Mouse (Mus musculus) forebrain, embryonic 15.5 days (tissue): ENCODE data around the gene Irx3. TPM values are rescaled to one million over a fixed set of nuclear protein-coding genes. Genes with fewer than 3 reads are reported as not detected.
A peak's percentile ranks its signal among the peaks of the same experiment; 100 is the strongest.

Source experiments
- ATAC-seq: fragments of 200-750 bp; cut with Nextera tagmentation; replicated peaks from 2 replicates; pipeline ENCODE4 v1.8.0; 2017; ENCODE audit warnings: mild to moderate bottlenecking, moderate TSS enrichment, moderate library complexity
- H3K27ac ChIP-seq: fragments of 300-500 bp; sonication (generic); replicated peaks from 2 replicates; pipeline ENCODE4 v1.5.1; 2015; ENCODE audit warnings: mild to moderate bottlenecking, inconsistent platforms
- H3K27me3 ChIP-seq: fragments of 300-500 bp; sonication (generic); 2 replicates; pipeline ENCODE4 v1.6.1; 2015; ENCODE audit warnings: inconsistent platforms
- H3K36me3 ChIP-seq: fragments of 300-500 bp; sonication (generic); 2 replicates; pipeline ENCODE4 v1.6.1; 2015; ENCODE audit warnings: mild to moderate bottlenecking, inconsistent platforms
- H3K4me1 ChIP-seq: fragments of 300-500 bp; sonication (generic); 2 replicates; pipeline ENCODE4 v1.6.1; 2015; ENCODE audit warnings: inconsistent platforms
- H3K4me2 ChIP-seq: fragments of 300-500 bp; sonication (generic); replicated peaks from 2 replicates; pipeline ENCODE4 v1.6.1; 2015; ENCODE audit warnings: mild to moderate bottlenecking, inconsistent platforms
- H3K4me3 ChIP-seq: fragments of 300-500 bp; sonication (generic); 2 replicates; pipeline ENCODE4 v1.5.1; 2015; ENCODE audit warnings: mild to moderate bottlenecking, inconsistent platforms
- H3K9ac ChIP-seq: fragments of 300-500 bp; sonication (generic); replicated peaks from 2 replicates; pipeline ENCODE4 v1.6.1; 2015; ENCODE audit warnings: mild to moderate bottlenecking, inconsistent platforms
- H3K9me3 ChIP-seq: fragments of 300-500 bp; sonication (generic); 2 replicates; pipeline ENCODE4 v1.6.1; 2016; ENCODE audit warnings: inconsistent platforms
- WGBS: fragments of 180-500 bp; shearing (Covaris S2); methylation state at CpG from one replicate; pipeline ENCODE4 v1.1.7; 2015; ENCODE audit warnings: mixed read lengths; 5-methylcytosine and 5-hydroxymethylcytosine counted together
- polyA plus RNA-seq: library from polyadenylated mRNA; unstranded; fragments of >200 nt; fragmentation: Nextera tagmentation; extraction: Ambion mirVana; gene quantifications from 2 replicates; pipeline ENCODE4 v1.2.1, GENCODE M21; 2015

Gene Irx3
- polyA plus RNA-seq, 1 experiment from 2014 or later, result 1.6 TPM

DNA sequence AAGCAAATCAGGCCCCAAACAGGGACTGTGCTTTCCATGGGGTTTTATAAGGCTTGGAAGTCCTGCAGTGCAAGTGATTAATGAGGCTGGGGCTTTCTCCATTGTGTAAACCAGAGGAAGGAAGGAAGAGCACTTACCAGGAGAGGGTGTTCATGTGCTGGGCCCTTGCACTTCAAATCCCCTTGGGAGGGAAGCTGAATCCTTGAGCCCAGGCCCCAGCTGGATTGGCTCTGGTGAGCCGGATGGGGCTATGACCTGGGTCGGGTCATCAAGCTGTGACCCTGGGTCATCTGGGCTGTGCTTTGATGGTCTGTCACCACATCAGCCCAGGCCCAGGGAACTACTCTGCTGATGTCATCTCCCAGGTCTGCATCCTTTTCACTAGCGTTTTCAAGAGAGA, 16.9 kb upstream of the Irx3 start:
- no peak for ATAC-seq
- no peak overlapping the region for H3K4me3 ChIP-seq
- no peaks in the 10 kb centered on the region for H3K4me1 ChIP-seq
- no peak overlapping the region for H3K9ac ChIP-seq
- peaks cover 5% of the 10 kb centered on the region; the same call in 1 of the 2 replicates for H3K27me3 ChIP-seq
- H3K4me2 ChIP-seq, result no peak overlapping the region
- 20% methylated on average over 3 of the region's 3 CpGs for WGBS
- H3K9me3 ChIP-seq, result no peaks in the 10 kb centered on the region
- no peaks in the 10 kb centered on the region for H3K36me3 ChIP-seq
- H3K27ac ChIP-seq, result no peak overlapping the region

GRCm38 (mm10) chr8:91814106-91814505, 12.2 kb upstream of the Irx3 start:
- Histone ChIP-seq H3K4me1 (no peaks in the 10 kb centered on the region), H3K36me3 (no peaks in the 10 kb centered on the region), H3K4me2 (no peak overlapping the region), H3K9ac (no peak overlapping the region), H3K27me3 (peaks cover 9% of the 10 kb centered on the region; the same call in 1 of the 2 replicates), H3K4me3 (no peak overlapping the region), H3K27ac (no peak overlapping the region), H3K9me3 (no peaks in the 10 kb centered on the region)
- 93% methylated on average over 4 of the region's 4 CpGs for WGBS
- ATAC-seq, result no peak

DNA sequence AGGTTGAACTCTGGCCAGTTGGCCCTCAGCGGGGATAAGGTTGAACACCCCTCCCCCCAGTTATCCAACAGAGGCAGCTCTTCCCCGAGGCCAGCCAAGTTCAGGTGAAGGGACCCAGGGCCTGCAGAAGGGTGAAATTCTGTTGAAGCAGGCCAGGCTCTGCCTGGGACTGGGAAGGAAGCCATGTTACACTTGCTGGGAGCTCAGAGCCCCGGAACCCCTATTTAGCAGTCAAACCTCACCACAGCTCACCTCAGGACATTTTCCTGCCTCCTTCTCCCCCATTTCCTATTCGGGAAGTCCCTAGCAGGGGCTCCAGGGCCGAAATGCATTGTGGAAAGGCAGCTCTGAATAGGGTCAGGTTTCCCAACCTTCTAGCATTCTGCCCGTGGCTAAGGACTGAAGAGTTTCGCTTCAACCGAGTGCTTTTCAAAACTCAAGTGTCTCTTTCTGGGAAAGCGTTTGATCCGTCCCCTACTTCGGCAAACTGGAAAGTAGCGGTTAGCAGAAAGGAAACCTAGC, 4.9 kb upstream of the Irx3 start:
- WGBS, result 3% methylated on average over 12 of the region's 12 CpGs
- Histone ChIP-seq H3K9me3 (no peaks in the 10 kb centered on the region), H3K36me3 (no peaks in the 10 kb centered on the region), H3K27me3 (peaks cover 81% of the 10 kb centered on the region), H3K4me2 (no peak overlapping the region), H3K27ac (no peak overlapping the region), H3K4me1 (peaks cover 18% of the 10 kb centered on the region), H3K4me3 (no peak overlapping the region), H3K9ac (no peak overlapping the region)
- no peak for ATAC-seq

DNA sequence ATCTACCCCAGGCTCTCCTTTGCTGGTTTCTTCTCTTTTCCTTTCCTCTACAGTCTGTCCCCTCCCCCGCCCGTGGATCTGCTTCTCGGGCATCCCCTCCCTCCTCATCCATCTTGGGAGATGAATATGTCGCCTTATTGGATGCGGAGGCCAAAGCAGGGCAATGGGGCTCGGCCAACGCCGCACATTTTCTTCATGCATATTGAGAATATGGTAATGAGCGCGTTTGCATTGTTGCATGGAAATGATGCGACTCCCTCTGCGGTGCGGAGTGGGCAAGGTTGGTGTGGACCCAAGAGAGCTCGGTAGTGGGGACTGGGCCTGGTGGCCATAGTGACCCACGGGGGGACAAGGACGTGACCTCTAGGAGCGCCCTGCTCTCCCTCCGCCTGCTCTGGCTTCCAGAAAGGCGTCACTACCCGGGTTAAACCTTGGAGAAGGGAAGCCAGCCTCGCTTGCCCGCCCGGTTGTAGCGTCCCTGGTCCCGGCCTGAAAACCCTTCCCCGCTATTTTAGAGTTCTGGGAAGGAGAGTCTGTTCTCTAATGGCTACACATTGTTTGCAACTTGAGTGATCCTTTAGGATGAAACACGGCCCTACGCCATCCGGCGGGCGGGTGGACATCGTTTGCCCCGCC, 4.3 kb upstream of the Irx3 start:
- Histone ChIP-seq H3K9ac (no peak overlapping the region), H3K27ac (no peak overlapping the region), H3K4me3 (peak overlapping the region; percentile 8; the same call in 1 of the 2 replicates), H3K36me3 (no peaks in the 10 kb centered on the region), H3K4me1 (peaks cover 23% of the 10 kb centered on the region), H3K27me3 (peaks cover 83% of the 10 kb centered on the region), H3K4me2 (no peak overlapping the region), H3K9me3 (no peaks in the 10 kb centered on the region)
- ATAC-seq, result no peak
- 2% methylated on average over 33 of the region's 33 CpGs for WGBS

DNA sequence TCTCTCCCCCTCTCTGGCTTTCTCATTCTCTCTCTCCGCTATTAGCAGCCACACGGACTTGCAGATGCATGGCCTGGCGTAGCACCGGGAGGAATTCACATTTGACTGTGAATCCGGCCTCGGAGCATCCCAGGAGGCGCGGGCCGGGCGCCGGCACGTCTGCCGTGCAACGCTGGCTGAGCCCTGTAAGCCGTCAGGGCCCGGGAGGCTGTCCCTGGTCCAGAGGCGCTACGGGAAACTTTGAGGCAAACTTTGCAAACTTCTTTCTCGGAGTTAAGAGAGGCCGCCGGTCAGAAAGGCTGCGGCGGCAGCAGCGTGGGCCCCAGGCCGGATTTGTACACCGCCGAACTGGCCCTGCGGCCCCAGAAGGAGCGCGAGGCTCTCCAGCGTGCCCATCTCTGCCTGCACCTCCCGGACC, 3.4 kb upstream of the Irx3 start:
- H3K36me3 ChIP-seq, result no peaks in the 10 kb centered on the region
- H3K4me2 ChIP-seq, result peak overlapping the region; percentile 13; the same call in 1 of the 2 replicates
- peak overlapping the region; percentile 17 for H3K4me3 ChIP-seq
- no peak overlapping the region for H3K9ac ChIP-seq
- H3K9me3 ChIP-seq, result no peaks in the 10 kb centered on the region
- no peak for ATAC-seq
- H3K4me1 ChIP-seq, result peaks cover 33% of the 10 kb centered on the region
- WGBS, result under 1% methylated on average over 32 of the region's 32 CpGs
- no peak overlapping the region for H3K27ac ChIP-seq
- H3K27me3 ChIP-seq, result peaks cover 92% of the 10 kb centered on the region

DNA sequence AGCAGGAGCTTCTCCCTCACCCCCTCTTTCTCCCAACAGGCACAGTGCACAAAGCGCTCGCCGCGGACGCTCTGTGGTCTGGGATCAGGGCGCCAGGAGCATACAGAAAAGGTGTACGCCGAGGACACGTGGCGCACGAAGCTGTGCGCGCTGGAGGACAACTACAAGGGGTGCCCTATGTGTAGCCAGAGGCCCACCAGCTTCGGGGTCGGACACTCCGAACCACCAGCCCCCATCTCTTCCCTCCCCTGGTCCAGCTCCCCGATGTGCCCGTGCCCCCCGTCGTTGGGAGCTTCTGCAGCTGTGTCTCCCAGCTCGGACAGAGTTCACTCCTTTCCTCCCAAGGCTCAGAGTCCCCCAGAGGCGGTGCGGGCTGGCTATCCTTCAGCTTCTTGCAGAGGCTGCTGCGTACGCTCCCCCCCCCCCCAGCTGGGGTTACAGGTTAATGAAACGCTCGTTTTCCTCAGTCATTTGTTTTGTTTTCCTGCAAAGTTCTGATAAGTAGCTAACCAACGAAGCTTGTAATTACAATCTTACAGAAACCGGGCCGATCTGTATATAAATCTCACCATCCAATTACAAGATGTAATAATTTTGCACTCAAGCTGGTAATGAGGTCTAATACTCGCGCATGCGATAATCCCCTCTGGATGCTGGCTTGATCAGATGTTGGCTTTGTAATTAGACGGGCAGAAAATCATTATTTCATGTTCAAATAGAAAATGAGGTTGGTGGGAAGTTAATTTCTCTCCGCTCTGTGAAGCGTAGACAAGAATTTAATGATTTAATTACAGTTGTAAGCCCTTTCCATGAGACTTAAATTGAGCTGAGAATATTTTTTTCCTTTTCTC, 2.8 kb upstream of the Irx3 start:
- no peak for ATAC-seq
- Histone ChIP-seq H3K36me3 (no peaks in the 10 kb centered on the region), H3K4me3 (peak overlapping the region; percentile 17; the same call in 1 of the 2 replicates), H3K4me2 (no peak overlapping the region), H3K27me3 (peaks cover 98% of the 10 kb centered on the region), H3K9ac (no peak overlapping the region), H3K4me1 (peaks cover 39% of the 10 kb centered on the region), H3K27ac (no peak overlapping the region), H3K9me3 (no peaks in the 10 kb centered on the region)
- WGBS, result under 1% methylated on average over 36 of the region's 36 CpGs

- ATAC-seq, result no peak
- peaks cover 42% of the 10 kb centered on the region for H3K4me1 ChIP-seq
- WGBS, result 4% methylated on average over 28 of the region's 28 CpGs
- no peak overlapping the region for H3K9ac ChIP-seq
- no peaks in the 10 kb centered on the region for H3K9me3 ChIP-seq
- no peaks in the 10 kb centered on the region for H3K36me3 ChIP-seq
- no peak overlapping the region for H3K27ac ChIP-seq
- H3K4me3 ChIP-seq, result no peak overlapping the region
- H3K4me2 ChIP-seq, result no peak overlapping the region
- H3K27me3 ChIP-seq, result peaks cover 98% of the 10 kb centered on the region
These were observed 1.9 kb upstream of the Irx3 start for GRCm38 (mm10) chr8:91803515-91804402.

DNA sequence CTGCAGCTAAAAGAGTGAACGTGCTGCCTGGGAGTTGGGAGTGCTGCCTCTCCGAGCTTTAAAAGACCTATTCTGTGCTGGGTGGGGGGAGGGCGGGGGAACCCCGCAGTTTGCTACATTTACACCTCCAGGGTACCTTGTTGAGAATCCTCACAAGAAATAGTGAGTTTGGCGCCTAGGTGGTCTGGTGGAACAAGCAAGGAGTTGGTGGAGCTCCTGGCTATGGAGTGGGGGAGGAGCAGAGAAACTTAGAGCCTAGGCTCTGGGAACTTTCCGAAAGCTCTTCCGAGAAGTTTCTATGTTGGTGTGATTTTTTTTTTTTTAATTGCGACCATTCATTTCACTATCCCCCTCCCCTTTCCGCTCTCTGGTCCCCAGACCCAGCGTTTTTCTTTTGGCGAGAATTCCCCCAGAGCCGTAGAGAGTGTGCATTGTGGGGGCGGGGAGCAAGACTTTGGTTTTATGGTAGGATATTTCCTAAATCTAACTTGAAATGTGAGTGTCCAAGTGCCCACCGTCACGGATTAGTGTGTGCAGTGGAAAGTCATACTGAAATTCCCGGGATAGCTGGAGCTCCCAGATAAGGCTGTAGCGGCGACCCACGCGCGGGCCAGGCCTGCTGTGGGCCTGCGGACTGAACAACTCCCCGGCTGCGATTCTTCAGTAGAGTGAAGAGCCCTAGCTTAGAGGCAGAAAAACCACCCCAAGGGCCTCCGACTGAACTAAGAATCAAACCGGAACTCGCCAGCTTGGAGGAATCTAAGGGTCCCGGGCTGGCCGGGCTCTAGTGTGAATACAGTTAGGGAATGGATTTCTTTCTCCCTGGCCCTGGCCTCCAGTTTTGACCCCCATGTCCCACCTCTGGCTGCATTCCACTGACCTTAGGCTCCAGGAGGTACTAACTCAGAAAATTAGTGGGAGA, 795 bp upstream of the Irx3 start:
- ATAC-seq, result no peak
- Histone ChIP-seq H3K27ac (no peak overlapping the region), H3K4me2 (no peak overlapping the region), H3K27me3 (peaks cover 98% of the 10 kb centered on the region), H3K4me1 (peaks cover 46% of the 10 kb centered on the region), H3K4me3 (peak overlapping the region; percentile 45; the same call in 1 of the 2 replicates), H3K9me3 (no peaks in the 10 kb centered on the region), H3K36me3 (no peaks in the 10 kb centered on the region), H3K9ac (no peak overlapping the region)
- 2% methylated on average over 29 of the region's 29 CpGs for WGBS

- Histone ChIP-seq H3K4me3 (peak overlapping the region; percentile 45), H3K9me3 (no peaks in the 10 kb centered on the region), H3K27me3 (peaks cover 98% of the 10 kb centered on the region), H3K27ac (no peak overlapping the region), H3K9ac (peak overlapping the region; percentile 37), H3K36me3 (no peaks in the 10 kb centered on the region), H3K4me2 (peak overlapping the region; percentile 67), H3K4me1 (peaks cover 50% of the 10 kb centered on the region)
- peak; percentile 56 for ATAC-seq
- WGBS, result under 1% methylated on average over 54 of the region's 57 CpGs
These were observed 541 bp downstream of the Irx3 start for GRCm38 (mm10) chr8:91801241-91801811.

DNA sequence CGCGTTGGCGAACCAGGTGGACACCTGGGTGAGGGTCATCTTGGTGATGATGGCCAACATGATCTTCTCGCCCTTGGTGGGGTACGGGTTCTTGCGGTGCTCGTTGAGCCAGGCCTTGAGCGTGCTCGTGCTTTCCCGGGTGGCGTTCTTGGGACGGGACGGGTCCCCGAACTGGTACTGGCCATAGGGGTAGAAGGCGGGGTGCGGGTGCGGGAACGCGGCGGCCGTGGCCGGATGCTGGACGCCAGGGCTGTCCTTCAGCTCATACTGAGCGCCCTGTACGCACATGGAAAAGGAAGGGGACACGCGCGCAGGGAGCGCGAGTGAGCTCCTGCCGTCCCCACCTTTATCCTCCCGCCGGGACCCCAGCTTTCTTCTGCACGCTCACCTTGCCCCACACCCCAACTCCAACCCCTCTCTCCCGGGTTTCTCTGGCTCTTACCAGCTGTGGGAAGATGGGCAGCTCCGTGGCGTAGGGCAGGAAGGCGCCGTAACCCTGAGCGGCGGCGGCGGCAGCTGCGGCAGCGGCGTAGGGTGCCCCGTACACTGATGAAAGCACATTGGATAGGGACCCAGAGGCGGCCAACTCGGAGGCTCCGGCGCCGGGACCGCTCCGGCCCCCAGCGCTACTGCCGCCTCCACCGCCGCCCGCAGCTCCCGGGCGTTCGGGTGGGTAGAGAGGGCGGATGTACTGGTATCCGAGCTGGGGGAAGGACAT, 1.2 kb downstream of the Irx3 start:
- H3K9me3 ChIP-seq, result no peaks in the 10 kb centered on the region
- WGBS, result under 1% methylated on average over 60 of the region's 64 CpGs
- H3K9ac ChIP-seq, result peak overlapping the region; percentile 37
- ATAC-seq, result no peak
- H3K27ac ChIP-seq, result no peak overlapping the region
- H3K36me3 ChIP-seq, result no peaks in the 10 kb centered on the region
- H3K4me2 ChIP-seq, result peak overlapping the region; percentile 67
- peaks cover 99% of the 10 kb centered on the region for H3K27me3 ChIP-seq
- H3K4me3 ChIP-seq, result peak overlapping the region; percentile 45
- peaks cover 44% of the 10 kb centered on the region for H3K4me1 ChIP-seq
